Mouse (Mus musculus) lung, postnatal 0 days (tissue): ENCODE measurements around the gene Tmem151a. TPM values are rescaled to one million over a fixed set of nuclear protein-coding genes. Genes with fewer than 3 reads are reported as not detected.

ENCODE experiments used
- ATAC-seq: fragments of 200-750 bp; cut with Nextera tagmentation; 2 replicates; pipeline ENCODE4 v1.8.0; 2017; ENCODE audit warnings: moderate library complexity
- DNase-seq: peaks from one replicate; pipeline ENCODE4 v3.0.0-alpha.2; 2016; ENCODE audit warnings: low spot score
- H3K27ac ChIP-seq: fragments of 300-500 bp; sonication (generic); 2 replicates; pipeline ENCODE4 v1.5.1; 2014; ENCODE audit warnings: antibody characterized with exemption, mild to moderate bottlenecking, low read length, mixed read lengths
- H3K27me3 ChIP-seq: fragments of 300-500 bp; sonication (generic); replicated peaks from 2 replicates; pipeline ENCODE4 v1.6.1; 2014; ENCODE audit warnings: low read length, mixed read lengths; ENCODE audit not compliant: insufficient read depth
- H3K36me3 ChIP-seq: fragments of 300-500 bp; sonication (generic); 2 replicates; pipeline ENCODE4 v1.6.1; 2014; ENCODE audit warnings: low read length, mixed read lengths; ENCODE audit not compliant: insufficient read depth
- H3K4me1 ChIP-seq: fragments of 300-500 bp; sonication (generic); 2 replicates; pipeline ENCODE4 v1.6.1; 2014; ENCODE audit warnings: antibody characterized with exemption, low read depth, low read length, mixed read lengths; ENCODE audit not compliant: insufficient read depth
- H3K4me2 ChIP-seq: fragments of 300-500 bp; sonication (generic); replicated peaks from 2 replicates; pipeline ENCODE4 v1.6.1; 2014; ENCODE audit warnings: low read depth, mild to moderate bottlenecking, low read length, moderate library complexity, mixed read lengths
- H3K4me3 ChIP-seq: fragments of 300-500 bp; sonication (generic); 2 replicates; pipeline ENCODE4 v1.5.1; 2014; ENCODE audit warnings: low read depth, low read length
- H3K9ac ChIP-seq: fragments of 300-500 bp; sonication (generic); replicated peaks from 2 replicates; pipeline ENCODE4 v1.6.1; 2014; ENCODE audit warnings: low read depth, mild to moderate bottlenecking
- H3K9me3 ChIP-seq: fragments of 300-500 bp; sonication (generic); 2 replicates; pipeline ENCODE4 v1.6.1; 2016; ENCODE audit warnings: low read length, mixed read lengths
- CTCF ChIP-seq: IDR thresholded peaks from 2 replicates; pipeline ENCODE4 v1.5.1; 2016; ENCODE audit warnings: antibody characterized with exemption, mild to moderate bottlenecking
- EP300 ChIP-seq: IDR thresholded peaks from 2 replicates; pipeline ENCODE4 v1.6.1; 2016; ENCODE audit warnings: antibody characterized with exemption, mild to moderate bottlenecking, control low read depth
- WGBS: fragments of 180-500 bp; shearing (Covaris S2); extraction: QIAGEN DNeasy Blood & Tissue Kit; methylation state at CpG from one replicate; pipeline ENCODE4 v1.1.7; 2014; 5-methylcytosine and 5-hydroxymethylcytosine counted together
- polyA plus RNA-seq: library from polyadenylated mRNA; unstranded; fragments of >200 nt; fragmentation: Nextera tagmentation; extraction: Ambion mirVana; gene quantifications from 2 replicates; pipeline ENCODE4 v1.2.1, GENCODE M21; 2015

The Tmem151a gene
- polyA plus RNA-seq: 4.1 and 4.5 TPM in 2 replicates

- WGBS: 1% methylated on average over 60 of the region's 69 CpGs
- DNase-seq: peak; percentile 54
Measured at GRCm38 (mm10) chr19:5085145-5085863, at the start of gene Tmem151a. Tmem151a (minus strand) TSS chr19:5085531.

DNA sequence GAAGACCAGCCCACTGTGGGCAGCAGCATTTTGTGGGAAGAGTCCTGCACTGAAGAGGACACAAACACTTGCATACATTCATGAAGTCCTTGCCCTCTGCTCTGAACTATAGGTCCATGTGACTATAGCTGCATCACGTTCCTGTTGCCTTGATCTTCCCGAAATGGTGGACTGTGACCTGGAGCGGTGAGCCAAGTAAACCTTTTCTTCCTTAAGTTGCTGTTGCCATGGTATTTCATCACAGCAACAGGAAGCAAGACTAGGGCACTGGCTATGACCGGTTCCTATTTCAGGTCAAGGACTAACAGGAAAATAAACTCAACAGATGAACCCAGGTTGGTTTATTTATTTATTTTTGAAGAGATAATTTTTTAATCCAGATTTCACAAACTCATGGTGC lies 45.9 kb upstream of the Tmem151a start:
- H3K9me3 ChIP-seq: no peaks in the 10 kb centered on the region
- no peaks in the 10 kb centered on the region for H3K27me3 ChIP-seq
- H3K9ac ChIP-seq: no peak overlapping the region
- DNase-seq (no peak), ATAC-seq (no peak)
- H3K27ac ChIP-seq: no peak overlapping the region
- H3K4me1 ChIP-seq: no peaks in the 10 kb centered on the region
- peaks cover 9% of the 10 kb centered on the region; the same call in 1 of the 2 replicates for H3K36me3 ChIP-seq
- no peak overlapping the region for H3K4me3 ChIP-seq
- WGBS: 52% methylated on average over 4 of the region's 4 CpGs
- H3K4me2 ChIP-seq: no peak overlapping the region
- no peak for TF ChIP-seq EP300
- TF ChIP-seq CTCF: no peak

More at GRCm38 (mm10) chr19:5085145-5085863, at the start of gene Tmem151a:
- peaks cover 48% of the 10 kb centered on the region for H3K27me3 ChIP-seq
- peak within 1 kb of the TSS; percentile 79 for H3K4me2 ChIP-seq
- no peak for ATAC-seq
- TF ChIP-seq CTCF (no peak), EP300 (no peak)
- H3K4me1 ChIP-seq: no peaks in the 10 kb centered on the region; the same call in 1 of the 2 replicates
- peaks cover 4% of the 10 kb centered on the region; the same call in 1 of the 2 replicates for H3K36me3 ChIP-seq
- no peak within 1 kb of the TSS for H3K27ac ChIP-seq
- no peaks in the 10 kb centered on the region for H3K9me3 ChIP-seq
- peak within 1 kb of the TSS; percentile 48 for H3K4me3 ChIP-seq
- no peak within 1 kb of the TSS for H3K9ac ChIP-seq

DNA sequence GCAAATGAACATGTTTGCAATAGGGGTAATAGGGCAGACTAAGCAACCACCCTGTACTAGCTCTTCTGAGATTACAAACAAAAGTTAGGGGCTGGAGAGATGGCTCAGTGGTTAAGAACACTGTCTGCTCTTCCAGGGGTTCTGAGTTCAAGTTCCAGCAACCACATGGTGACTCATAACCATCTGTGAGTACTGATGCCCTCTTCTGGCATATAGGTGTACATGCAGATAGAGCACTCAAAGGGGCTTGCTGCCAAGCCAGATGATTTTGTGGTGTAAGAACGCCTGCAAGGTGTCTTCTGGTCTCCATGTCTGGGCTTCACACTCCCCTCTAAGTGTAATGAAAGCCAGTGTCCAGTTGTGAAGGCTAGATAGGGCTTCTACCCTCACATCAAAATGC lies 44.4 kb upstream of the Tmem151a start:
- H3K27ac ChIP-seq: no peak overlapping the region
- no peak overlapping the region for H3K9ac ChIP-seq
- WGBS: 43% methylated on average over 1 of the region's 1 CpGs
- peak; percentile 22 for DNase-seq
- no peaks in the 10 kb centered on the region for H3K4me1 ChIP-seq
- H3K4me3 ChIP-seq: no peak overlapping the region
- no peak for ATAC-seq
- H3K36me3 ChIP-seq: peaks cover 2% of the 10 kb centered on the region; the same call in 1 of the 2 replicates
- H3K27me3 ChIP-seq: no peaks in the 10 kb centered on the region
- H3K4me2 ChIP-seq: no peak overlapping the region
- no peak for TF ChIP-seq EP300
- TF ChIP-seq CTCF: peak; percentile 62
- no peaks in the 10 kb centered on the region for H3K9me3 ChIP-seq

DNA sequence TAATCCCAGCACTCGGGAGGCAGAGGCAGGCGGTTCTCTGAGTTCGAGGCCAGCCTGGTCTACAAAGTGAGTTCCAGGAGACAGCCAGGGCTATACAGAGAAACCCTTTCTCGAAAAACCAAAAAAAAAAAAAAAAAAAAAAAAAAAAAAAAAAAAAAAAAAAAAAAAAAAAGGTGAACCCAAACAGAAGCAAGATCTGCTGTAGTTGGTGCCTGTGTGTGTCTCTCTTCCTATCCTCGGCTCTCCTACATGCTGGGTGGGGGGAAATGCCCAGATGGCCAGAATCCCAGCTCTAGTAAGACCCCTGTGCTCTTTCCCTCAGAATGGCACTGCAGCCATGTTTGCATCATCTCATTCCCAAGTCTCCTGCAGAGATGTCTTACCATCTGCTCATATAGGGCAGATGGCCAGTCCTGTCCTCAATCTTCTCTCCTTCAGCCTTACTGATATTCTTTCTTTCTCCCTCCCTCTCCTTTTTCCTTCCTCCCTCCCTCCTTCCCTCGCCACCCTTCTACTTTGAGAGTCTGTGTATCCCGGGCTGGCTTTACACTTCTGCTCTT lies 38.8 kb upstream of the Tmem151a start:
- H3K4me2 ChIP-seq: no peak overlapping the region
- no peak for DNase-seq
- H3K27ac ChIP-seq: no peak overlapping the region
- no peak overlapping the region for H3K9ac ChIP-seq
- 58% methylated on average over 7 of the region's 7 CpGs for whole genome bisulfite sequencing
- no peak overlapping the region for H3K4me3 ChIP-seq
- no peaks in the 10 kb centered on the region for H3K27me3 ChIP-seq
- no peak for ATAC-seq
- no peaks in the 10 kb centered on the region for H3K4me1 ChIP-seq
- no peak for TF ChIP-seq CTCF
- TF ChIP-seq EP300: no peak
- H3K9me3 ChIP-seq: no peaks in the 10 kb centered on the region
- no peaks in the 10 kb centered on the region for H3K36me3 ChIP-seq

DNA sequence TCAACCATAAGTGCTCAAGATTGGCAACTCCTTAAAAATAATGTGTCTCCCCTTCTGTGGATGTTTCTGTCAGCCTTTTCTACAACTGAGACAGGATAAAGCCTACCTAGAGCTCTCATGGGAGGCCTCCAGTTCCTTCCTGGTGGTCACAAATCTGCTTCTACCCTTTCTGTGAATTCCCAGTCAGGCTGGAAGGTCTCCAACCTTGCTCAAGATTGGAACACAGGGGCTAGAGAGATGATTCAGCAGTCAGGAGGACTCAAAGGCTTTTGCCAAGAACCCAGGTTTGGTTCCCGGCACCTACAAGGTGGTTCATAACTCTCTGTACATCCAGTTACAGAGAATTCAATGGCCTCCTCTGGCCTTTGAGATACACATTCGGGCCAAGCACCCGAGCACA lies 37.9 kb upstream of the Tmem151a start:
- ATAC-seq (no peak), DNase-seq (no peak)
- no peaks in the 10 kb centered on the region for H3K36me3 ChIP-seq
- no peak overlapping the region for H3K4me2 ChIP-seq
- WGBS: 72% methylated on average over 3 of the region's 3 CpGs
- no peaks in the 10 kb centered on the region for H3K27me3 ChIP-seq
- H3K9ac ChIP-seq: no peak overlapping the region
- H3K27ac ChIP-seq: no peak overlapping the region
- H3K4me3 ChIP-seq: no peak overlapping the region
- no peak for TF ChIP-seq EP300
- no peak for TF ChIP-seq CTCF
- no peaks in the 10 kb centered on the region for H3K9me3 ChIP-seq
- H3K4me1 ChIP-seq: no peaks in the 10 kb centered on the region

DNA sequence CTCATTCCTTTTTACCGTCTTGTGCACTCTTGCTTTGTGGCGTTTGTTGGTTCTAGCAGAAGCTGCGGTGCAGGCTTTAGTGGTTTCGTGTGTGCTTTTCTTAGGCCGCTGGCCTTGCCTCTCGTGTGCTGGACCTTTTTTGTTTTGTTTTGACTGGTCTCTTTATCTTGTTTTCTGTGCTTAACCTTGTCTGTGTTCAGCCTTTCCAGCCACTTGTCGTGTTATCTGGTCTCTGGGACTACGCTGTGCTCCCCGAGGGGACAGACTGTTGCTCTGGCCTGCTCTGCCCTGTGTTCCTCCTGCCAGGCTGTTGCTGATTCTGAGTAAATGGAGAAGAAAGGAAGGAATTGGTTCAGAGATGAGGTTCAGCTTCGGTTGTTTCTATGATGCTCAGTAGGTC lies 37.2 kb upstream of the Tmem151a start:
- H3K4me3 ChIP-seq: no peak overlapping the region
- no peak overlapping the region for H3K9ac ChIP-seq
- no peak for TF ChIP-seq CTCF
- WGBS: 63% methylated on average over 10 of the region's 10 CpGs
- H3K27me3 ChIP-seq: no peaks in the 10 kb centered on the region
- H3K4me1 ChIP-seq: no peaks in the 10 kb centered on the region
- no peaks in the 10 kb centered on the region for H3K9me3 ChIP-seq
- no peaks in the 10 kb centered on the region for H3K36me3 ChIP-seq
- DNase-seq (no peak), ATAC-seq (no peak)
- no peak overlapping the region for H3K27ac ChIP-seq
- H3K4me2 ChIP-seq: no peak overlapping the region
